Mouse (Mus musculus) liver, embryonic 15.5 days (tissue): ENCODE data around the gene Cdk20. TPM values are rescaled to one million over a fixed set of nuclear protein-coding genes. Genes with fewer than 3 reads are reported as not detected.
"Not testable (repeated sequence)": the region's sequence is repeated elsewhere in the genome, so short reads cannot be mapped to it uniquely, and the experiment has no call there.

ENCODE experiments used
- ATAC-seq: fragments of 200-750 bp; cut with Nextera tagmentation; 2 replicates; pipeline ENCODE4 v1.8.0; 2017; ENCODE audit warnings: moderate number of reproducible peaks, mild to moderate bottlenecking, moderate library complexity; ENCODE audit not compliant: insufficient read depth
- H3K27ac ChIP-seq: fragments of 300-500 bp; sonication (generic); replicated peaks from 2 replicates; pipeline ENCODE4 v1.5.1; 2015; ENCODE audit warnings: mild to moderate bottlenecking, inconsistent platforms
- H3K27me3 ChIP-seq: fragments of 300-500 bp; sonication (generic); 2 replicates; pipeline ENCODE4 v1.6.1; 2015; ENCODE audit warnings: mild to moderate bottlenecking, inconsistent platforms
- H3K36me3 ChIP-seq: fragments of 300-500 bp; sonication (generic); replicated peaks from 2 replicates; pipeline ENCODE4 v1.6.1; 2015; ENCODE audit warnings: moderate library complexity, mild to moderate bottlenecking, inconsistent platforms
- H3K4me1 ChIP-seq: fragments of 300-500 bp; sonication (generic); replicated peaks from 2 replicates; pipeline ENCODE4 v1.6.1; 2015; ENCODE audit warnings: inconsistent platforms
- H3K4me2 ChIP-seq: fragments of 300-500 bp; sonication (generic); 2 replicates; pipeline ENCODE4 v1.6.1; 2015; ENCODE audit warnings: moderate library complexity, mild to moderate bottlenecking, inconsistent platforms
- H3K4me3 ChIP-seq: fragments of 300-500 bp; sonication (generic); replicated peaks from 2 replicates; pipeline ENCODE4 v1.5.1; 2015; ENCODE audit warnings: mild to moderate bottlenecking, inconsistent platforms
- H3K9ac ChIP-seq: fragments of 300-500 bp; sonication (generic); 2 replicates; pipeline ENCODE4 v1.6.1; 2015; ENCODE audit warnings: moderate library complexity, mild to moderate bottlenecking, inconsistent platforms
- H3K9me3 ChIP-seq: fragments of 300-500 bp; sonication (generic); replicated peaks from 2 replicates; pipeline ENCODE4 v1.6.1; 2016; ENCODE audit warnings: inconsistent platforms
- WGBS: fragments of 180-500 bp; shearing (Covaris S2); methylation state at CpG from one replicate; pipeline ENCODE4 v1.1.7; 2015; ENCODE audit warnings: mixed read lengths; ENCODE audit not compliant: insufficient replicate concordance; 5-methylcytosine and 5-hydroxymethylcytosine counted together
- polyA plus RNA-seq: library from polyadenylated mRNA; unstranded; fragments of >200 nt; fragmentation: Nextera tagmentation; extraction: Ambion mirVana; gene quantifications from 2 replicates; pipeline ENCODE4 v1.2.1, GENCODE M21; 2015

The Cdk20 gene
- polyA plus RNA-seq, 1 experiment from 2014 or later = 3.4 TPM

- H3K27me3 ChIP-seq = 0 out of 2 replicates have a peak, but pooled peaks cover 3% of the 10 kb centered on the region
- WGBS = 52% methylated on average over 5 of the region's 5 CpGs
- no peak overlapping the region for H3K4me2 ChIP-seq
- H3K36me3 ChIP-seq = no peaks in the 10 kb centered on the region
- no peak overlapping the region for H3K27ac ChIP-seq
- H3K4me3 ChIP-seq = no peak overlapping the region
- no peaks in the 10 kb centered on the region for H3K9me3 ChIP-seq
- H3K9ac ChIP-seq = no peak overlapping the region
- ATAC-seq = no peak
- peaks cover 27% of the 10 kb centered on the region for H3K4me1 ChIP-seq
Measured at GRCm38 (mm10) chr13:64448729-64449128, 16.6 kb downstream of the Cdk20 start.

- 35% methylated on average over 7 of the region's 7 CpGs for WGBS
- Histone ChIP-seq H3K9me3 (no peaks in the 10 kb centered on the region), H3K27me3 (0 out of 2 replicates have a peak, but pooled peaks cover 3% of the 10 kb centered on the region), H3K9ac (no peak overlapping the region), H3K4me2 (0 out of 2 replicates have a peak overlapping the region, but pooled peaks have one; percentile 16), H3K4me1 (peaks cover 25% of the 10 kb centered on the region), H3K36me3 (no peaks in the 10 kb centered on the region), H3K4me3 (no peak overlapping the region), H3K27ac (peak overlapping the region; percentile 45; the same call in 1 of the 2 replicates)
- ATAC-seq = peak; percentile 65
Measured at GRCm38 (mm10) chr13:64450001-64450794, 18.1 kb downstream of the Cdk20 start.

- ATAC-seq = peak; percentile 98
- H3K9me3 ChIP-seq, H3K4me3 ChIP-seq, H3K36me3 ChIP-seq, H3K9ac ChIP-seq, H3K27me3 ChIP-seq: not testable (repeated sequence)
- WGBS = 56% methylated on average over 19 of the region's 19 CpGs
- H3K27ac ChIP-seq = peak overlapping the region; percentile 56
- H3K4me2 ChIP-seq = peak overlapping the region; percentile 55
- H3K4me1 ChIP-seq = peaks cover 30% of the 10 kb centered on the region
Measured at GRCm38 (mm10) chr13:64457225-64457978, 25.3 kb downstream of the Cdk20 start.

GRCm38 (mm10) chr13:64458181-64458580 is 26.1 kb downstream of the Cdk20 start:
- no peak overlapping the region for H3K4me3 ChIP-seq
- no peaks in the 10 kb centered on the region for H3K27me3 ChIP-seq
- ATAC-seq = no peak
- peaks cover 30% of the 10 kb centered on the region for H3K4me1 ChIP-seq
- no peak overlapping the region for H3K9ac ChIP-seq
- no peaks in the 10 kb centered on the region for H3K36me3 ChIP-seq
- H3K4me2 ChIP-seq = peak overlapping the region; percentile 55
- WGBS = 82% methylated on average over 14 of the region's 14 CpGs
- H3K9me3 ChIP-seq = no peaks in the 10 kb centered on the region
- H3K27ac ChIP-seq = peak overlapping the region; percentile 56

- Histone ChIP-seq H3K4me1 (peaks cover 23% of the 10 kb centered on the region), H3K4me3 (no peak overlapping the region), H3K4me2 (no peak overlapping the region), H3K9ac (no peak overlapping the region), H3K9me3 (no peaks in the 10 kb centered on the region), H3K27ac (no peak overlapping the region), H3K36me3 (no peaks in the 10 kb centered on the region), H3K27me3 (no peaks in the 10 kb centered on the region)
- WGBS = 58% methylated on average over 2 of the region's 2 CpGs
- no peak for ATAC-seq
Measured at GRCm38 (mm10) chr13:64462581-64462980, 30.5 kb downstream of the Cdk20 start.

GRCm38 (mm10) chr13:64465166-64465565 is 33.1 kb downstream of the Cdk20 start:
- no peaks in the 10 kb centered on the region for H3K4me1 ChIP-seq
- no peaks in the 10 kb centered on the region for H3K9me3 ChIP-seq
- no peak overlapping the region for H3K4me2 ChIP-seq
- no peak overlapping the region for H3K4me3 ChIP-seq
- H3K9ac ChIP-seq = no peak overlapping the region
- H3K27me3 ChIP-seq = no peaks in the 10 kb centered on the region
- WGBS = 62% methylated on average over 9 of the region's 9 CpGs
- no peaks in the 10 kb centered on the region for H3K36me3 ChIP-seq
- no peak for ATAC-seq
- no peak overlapping the region for H3K27ac ChIP-seq

- H3K27me3 ChIP-seq = no peaks in the 10 kb centered on the region; the same call in 1 of the 2 replicates
- no peak overlapping the region for H3K9ac ChIP-seq
- no peak overlapping the region for H3K4me2 ChIP-seq
- no peaks in the 10 kb centered on the region for H3K4me1 ChIP-seq
- H3K27ac ChIP-seq = no peak overlapping the region
- 55% methylated on average over 6 of the region's 6 CpGs for WGBS
- no peaks in the 10 kb centered on the region for H3K9me3 ChIP-seq
- H3K36me3 ChIP-seq = no peaks in the 10 kb centered on the region
- no peak for ATAC-seq
- H3K4me3 ChIP-seq = no peak overlapping the region
Measured at GRCm38 (mm10) chr13:64467886-64468285, 35.8 kb downstream of the Cdk20 start.

- H3K36me3 ChIP-seq = no peaks in the 10 kb centered on the region
- H3K4me1 ChIP-seq = no peaks in the 10 kb centered on the region
- H3K9ac ChIP-seq = no peak overlapping the region
- H3K4me2 ChIP-seq = no peak overlapping the region
- H3K9me3 ChIP-seq = no peaks in the 10 kb centered on the region
- no peak overlapping the region for H3K27ac ChIP-seq
- ATAC-seq = no peak
- H3K27me3 ChIP-seq = no peaks in the 10 kb centered on the region
- H3K4me3 ChIP-seq = no peak overlapping the region
- WGBS = 54% methylated on average over 4 of the region's 4 CpGs
Measured at GRCm38 (mm10) chr13:64477968-64478367, 45.9 kb downstream of the Cdk20 start.

- no peak for ATAC-seq
- no peaks in the 10 kb centered on the region for H3K27me3 ChIP-seq
- no peaks in the 10 kb centered on the region for H3K36me3 ChIP-seq
- no peak overlapping the region for H3K27ac ChIP-seq
- no peaks in the 10 kb centered on the region for H3K9me3 ChIP-seq
- no peak overlapping the region for H3K4me3 ChIP-seq
- H3K4me2 ChIP-seq = no peak overlapping the region
- no peaks in the 10 kb centered on the region for H3K4me1 ChIP-seq
- 61% methylated on average over 3 of the region's 3 CpGs for WGBS
- H3K9ac ChIP-seq = no peak overlapping the region
Measured at GRCm38 (mm10) chr13:64479960-64480359, 47.8 kb downstream of the Cdk20 start.

- Histone ChIP-seq H3K4me2 (no peak overlapping the region), H3K4me3 (no peak overlapping the region), H3K36me3 (no peaks in the 10 kb centered on the region), H3K27ac (no peak overlapping the region), H3K9me3 (no peaks in the 10 kb centered on the region), H3K27me3 (no peaks in the 10 kb centered on the region), H3K9ac (no peak overlapping the region), H3K4me1 (no peaks in the 10 kb centered on the region)
- no peak for ATAC-seq
- 71% methylated on average over 6 of the region's 6 CpGs for WGBS
Measured at GRCm38 (mm10) chr13:64489886-64490285, 57.8 kb downstream of the Cdk20 start.
